Mouse (Mus musculus) spleen, postnatal 14 days (tissue): ENCODE results near the gene Pax9.

ENCODE experiments used
- DNase-seq, 2 experiments: peaks; one replicate each; pipeline ENCODE4 v3.0.0; 2021 to 2022; ENCODE audit warnings: low spot score in 2 of 2

The Pax9 gene

GRCm38 (mm10) chr12:56697011-56697740, 5.6 kb downstream of the Pax9 start:
- no peak for DNase-seq

DNA sequence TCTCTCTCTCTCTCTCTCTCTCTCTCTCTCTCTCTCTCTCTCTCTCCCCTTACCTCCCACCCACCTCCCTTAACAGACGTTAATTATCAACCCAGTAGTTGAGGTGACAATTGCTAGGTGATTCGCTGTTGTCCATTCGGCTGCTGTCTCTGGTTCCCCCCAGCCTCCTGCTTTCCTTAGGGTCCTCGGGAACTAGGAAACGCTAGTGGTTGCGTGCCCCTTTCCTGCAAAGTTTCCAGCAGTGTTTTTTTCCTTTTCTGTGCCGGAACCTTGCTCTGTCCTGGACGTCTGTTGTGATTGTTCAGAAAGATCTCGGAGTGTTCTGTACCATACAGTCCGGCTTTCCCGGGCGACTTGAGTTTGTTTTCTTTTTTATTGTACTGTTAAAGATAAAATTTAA, 6.2 kb downstream of the Pax9 start:
- DNase-seq, result no peak

DNA sequence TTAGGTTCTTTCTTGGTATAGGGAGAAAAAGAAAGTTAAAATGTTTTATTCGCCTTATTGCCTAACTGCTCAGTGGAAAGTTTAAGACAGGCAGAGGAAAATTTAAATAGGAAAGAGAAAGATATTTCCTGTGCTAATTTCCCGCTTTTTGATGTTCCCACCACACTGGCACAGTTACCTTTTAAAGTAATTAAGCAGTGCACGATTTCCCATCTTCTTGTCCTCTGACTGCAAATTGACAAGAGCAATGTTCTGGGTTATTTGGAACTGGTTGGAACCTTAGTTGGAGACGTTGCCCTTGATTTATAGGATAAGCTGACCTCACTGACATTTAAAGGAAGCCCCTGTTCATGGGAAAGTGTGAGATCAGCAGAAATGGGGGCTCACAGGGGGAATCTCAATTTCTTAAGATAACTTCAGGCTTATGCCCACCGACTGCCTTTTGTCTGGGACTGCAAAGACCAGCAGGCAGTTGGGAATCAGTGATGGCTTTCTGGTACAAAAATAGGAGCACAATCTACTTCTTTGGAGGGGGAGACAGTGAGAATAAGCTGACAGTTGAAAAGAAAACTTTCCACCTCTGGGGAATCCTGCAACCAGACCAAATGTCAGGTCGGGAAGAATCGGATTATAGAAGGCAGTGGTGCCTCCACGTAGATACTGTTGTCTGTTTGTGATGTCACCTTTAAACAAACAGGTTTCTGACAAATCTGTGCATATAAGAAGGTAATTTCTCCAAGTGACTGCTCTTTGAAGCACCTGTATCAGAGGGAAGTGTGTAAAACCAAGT, 6.8 kb downstream of the Pax9 start:
- DNase-seq, result no peak

GRCm38 (mm10) chr12:56699351-56699750, 7.8 kb downstream of the Pax9 start:
- DNase-seq, result no peak

GRCm38 (mm10) chr12:56699915-56700900, 8.6 kb downstream of the Pax9 start:
- DNase-seq, result no peak

DNA sequence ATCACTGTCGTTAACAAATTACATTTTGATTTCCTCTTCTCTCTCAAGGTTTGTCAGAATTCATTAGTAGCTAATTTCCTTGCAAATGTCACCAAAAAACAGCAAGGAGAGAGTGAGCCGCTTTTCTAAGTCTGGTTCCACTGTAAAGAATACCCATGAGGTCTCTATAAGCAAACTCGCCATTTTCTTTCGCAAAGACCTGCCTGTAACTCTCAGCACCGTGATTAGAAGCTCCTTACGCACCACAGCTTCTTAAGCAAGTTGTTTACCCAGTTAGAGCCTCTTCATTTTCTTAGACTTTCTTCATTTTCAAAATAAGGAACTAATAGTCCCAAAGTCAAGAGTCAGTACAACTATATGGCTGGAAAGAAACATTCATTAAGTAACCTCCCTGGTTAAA, 9.4 kb downstream of the Pax9 start:
- DNase-seq, result no peak

GRCm38 (mm10) chr12:56717971-56718706, 26.6 kb downstream of the Pax9 start:
- no peak for DNase-seq

- no peak for DNase-seq
Measured at GRCm38 (mm10) chr12:56718707-56719051, 27.1 kb downstream of the Pax9 start.

- no peak for DNase-seq
Measured at GRCm38 (mm10) chr12:56727631-56728030, 36.1 kb downstream of the Pax9 start.

DNA sequence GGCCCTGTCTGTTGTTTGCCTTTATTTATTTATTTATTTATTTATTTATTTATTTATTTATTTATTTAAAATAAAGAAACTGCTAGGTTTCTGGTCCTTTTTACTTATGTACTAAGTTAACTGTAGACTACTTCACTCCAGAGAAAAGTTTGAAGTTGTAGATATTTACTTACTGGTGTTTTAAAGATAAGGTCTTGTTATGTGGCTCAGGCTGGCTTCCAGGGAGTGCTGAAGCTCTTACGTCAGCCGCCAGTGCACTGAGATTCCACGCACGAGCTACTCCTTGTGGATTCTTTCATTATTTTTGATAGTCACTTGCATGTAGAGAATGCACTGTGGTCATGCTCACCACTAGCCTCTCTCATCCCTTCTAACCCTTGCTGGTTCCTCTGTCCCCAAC, 45.5 kb downstream of the Pax9 start:
- DNase-seq, result no peak
